ENCODE assay signal across 14 mouse cellular contexts in the genomic region with DNA sequence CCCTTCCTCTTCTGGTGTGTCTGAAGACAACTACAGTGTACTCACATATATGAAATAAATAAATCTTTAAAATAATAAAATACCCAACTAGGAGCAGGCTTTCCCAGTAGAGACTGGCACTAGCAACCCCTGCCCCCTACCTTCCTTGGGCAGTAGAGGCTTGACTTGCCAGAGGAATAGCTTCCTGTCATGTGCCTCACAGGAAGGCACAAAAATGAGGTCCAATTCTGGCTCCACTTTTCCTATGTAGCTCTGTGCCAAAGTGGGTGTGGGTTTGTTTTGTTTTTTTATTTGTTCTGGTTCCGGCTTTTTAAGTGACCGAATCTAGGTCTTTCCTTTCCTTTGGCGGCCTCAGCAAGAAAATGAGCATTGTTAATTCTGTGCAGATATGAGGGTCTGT. TPM values are rescaled to one million over a fixed set of nuclear protein-coding genes. Genes with fewer than 3 reads are reported as not detected.
DNase-seq lines count a peak whose midpoint lies in the region; ATAC-seq and TF ChIP-seq lines count a peak whose summit lies in the region.
"Had no signal": no experiment of that assay in that cellular context is flagged by ENCODE, and none has a peak within 500 bp of the region (broad histone marks: within the 10 kb centered on the region; RNA-seq: fewer than 3 reads in every experiment).

No protein-coding gene starts in this region.

- TF ChIP-seq POLR2A in liver, adult 2 months (IDR thresholded peaks at IDR 0.05; ENCODE audit: extremely low read depth, insufficient read depth, low read length), result no peak

- ATAC-seq in liver, embryonic 12.5 days, result no peak
- no peak for ATAC-seq in forebrain, embryonic 12.5 days (ENCODE audit: low FRiP score)
- ATAC-seq: forebrain, embryonic 16.5 days had no signal

- H3K27ac ChIP-seq in liver, adult 2 months (replicated peaks; ENCODE audit: insufficient read depth, low read depth, low read length), result peak overlapping the region; percentile 49
- no peak overlapping the region for H3K27ac ChIP-seq in liver, embryonic 12.5 days
- H3K27ac ChIP-seq in forebrain, embryonic 12.5 days, result no peak overlapping the region
- H3K27ac ChIP-seq: macrophage; stomach, postnatal 0 days had no signal

- no peak overlapping the region for H3K4me2 ChIP-seq in liver, embryonic 12.5 days
- H3K4me2 ChIP-seq in forebrain, embryonic 12.5 days, result no peak overlapping the region

- H3K9ac ChIP-seq in liver, adult 2 months (ENCODE audit: low read depth, low read length), result peak overlapping the region; percentile 9
- H3K9ac ChIP-seq in liver, embryonic 12.5 days, result no peak overlapping the region
- H3K9ac ChIP-seq in forebrain, embryonic 12.5 days, result no peak overlapping the region

- H3K4me1 ChIP-seq in liver, adult 2 months (ENCODE audit: control insufficient read depth, insufficient read depth, low read length), result peaks cover 10% of the 10 kb centered on the region
- no peaks in the 10 kb centered on the region; the same call in 1 of the 2 replicates for H3K4me1 ChIP-seq in liver, embryonic 12.5 days
- peaks cover 8% of the 10 kb centered on the region; the same call in 1 of the 2 replicates for H3K4me1 ChIP-seq in forebrain, embryonic 12.5 days

- no peaks in the 10 kb centered on the region for H3K36me3 ChIP-seq in liver, adult 2 months (ENCODE audit: control insufficient read depth, insufficient read depth, low read length)
- no peaks in the 10 kb centered on the region for H3K36me3 ChIP-seq in liver, embryonic 12.5 days
- H3K36me3 ChIP-seq in forebrain, embryonic 12.5 days (replicated peaks), result no peaks in the 10 kb centered on the region

- peak; percentile 41 for DNase-seq in adrenal gland, postnatal 14 days
- DNase-seq in adrenal gland, adult 18-20 months (ENCODE audit: low spot score in 2 of 2), result no peak
- DNase-seq in liver, adult 2 months (ENCODE audit: extremely low read depth, low read depth, low spot score), result peak; percentile 66
- peak; percentile 72 for DNase-seq in kidney, adult 9 months
- peak; percentile 72 for DNase-seq in lung, postnatal 25 days (ENCODE audit: low spot score)
- no peak for DNase-seq in spleen, postnatal 4 days (ENCODE audit: low spot score in 2 of 2)
- DNase-seq: cerebellum, adult 2 months had no signal

- TF ChIP-seq CTCF in liver, adult 2 months (IDR thresholded peaks at IDR 0.05; ENCODE audit: low read depth, low read length), result no peak

- WGBS in liver, adult 2 months, result 12% methylated on average over 3 of the region's 3 CpGs
- 70% methylated on average over 3 of the region's 3 CpGs for whole genome bisulfite sequencing in liver, embryonic 12.5 days (ENCODE audit: insufficient replicate concordance)
- 98% methylated on average over 3 of the region's 3 CpGs for WGBS in forebrain, embryonic 12.5 days

- H3K4me3 ChIP-seq in liver, adult 2 months (ENCODE audit: insufficient read depth, low read depth, low read length), result peak overlapping the region; percentile 4; the same call in 1 of the 2 replicates
- H3K4me3 ChIP-seq in liver, embryonic 12.5 days, result no peak overlapping the region
- H3K4me3 ChIP-seq in forebrain, embryonic 12.5 days (replicated peaks), result no peak overlapping the region

- no peaks in the 10 kb centered on the region for H3K27me3 ChIP-seq in liver, adult 2 months (ENCODE audit: control insufficient read depth, insufficient read depth, low read length)
- H3K27me3 ChIP-seq in liver, embryonic 12.5 days (replicated peaks), result peaks cover 14% of the 10 kb centered on the region
- peaks cover 7% of the 10 kb centered on the region for H3K27me3 ChIP-seq in forebrain, embryonic 12.5 days

- H3K79me2 ChIP-seq in liver, adult 2 months (ENCODE audit: control insufficient read depth, insufficient read depth, low read length), result peaks cover 19% of the 10 kb centered on the region; the same call in 1 of the 2 replicates

- no peaks in the 10 kb centered on the region for H3K9me3 ChIP-seq in liver, embryonic 12.5 days (replicated peaks)
- no peaks in the 10 kb centered on the region for H3K9me3 ChIP-seq in forebrain, embryonic 12.5 days

RNA-seq across cellular contexts. Expression of gene Mertk, which starts 5.7 kb away (rescaled TPM):
- 11.7 and 14.0 TPM in 2 replicates for total RNA-seq in adrenal gland, postnatal 14 days (2021)
- 10 to 100 TPM; 12.8 to 17.5 TPM for total RNA-seq in adrenal gland, adult 18-20 months (2021)
- 16.5 and 17.0 TPM in 2 replicates for total RNA-seq in liver, adult 2 months (2014; rRNA removed)
- 3.0 and 3.8 TPM in 2 replicates for polyA plus RNA-seq in liver, adult 2 months (2012; rRNA removed)
- 3.6 TPM in 2 replicates for polyA plus RNA-seq in liver, embryonic 12.5 days (2016; fragmentation: Nextera tagmentation; extraction: Ambion mirVana)
- 2.2 and 2.7 TPM in 2 replicates for polyA plus RNA-seq in forebrain, embryonic 12.5 days (2016; fragmentation: Nextera tagmentation; extraction: Ambion mirVana)
- total RNA-seq: MEL; monocyte, adult 5-6 weeks had no signal

RNA-seq across cellular contexts. Expression of gene Anapc1, which starts 17.3 kb away (rescaled TPM):
- 75.0 and 76.9 TPM in 2 replicates for total RNA-seq in adrenal gland, postnatal 14 days (2021)
- 10 to 100 TPM; 53.2 to 69.8 TPM for total RNA-seq in adrenal gland, adult 18-20 months (2021)
- total RNA-seq in liver, adult 2 months (2014; rRNA removed), result 33.0 and 42.8 TPM in 2 replicates
- 18.4 and 22.3 TPM in 2 replicates for polyA plus RNA-seq in liver, adult 2 months (2012; rRNA removed)
- 53.1 and 53.7 TPM in 2 replicates for polyA plus RNA-seq in liver, embryonic 12.5 days (2016; fragmentation: Nextera tagmentation; extraction: Ambion mirVana)
- polyA plus RNA-seq in forebrain, embryonic 12.5 days (2016; fragmentation: Nextera tagmentation; extraction: Ambion mirVana), result 98.8 and 99.9 TPM in 2 replicates

Comparison
In these comparisons a context has a peak if more than half of its experiments do, and no peak if none do; other contexts are left out.
1. DNase-seq: peak in adrenal gland, postnatal 14 days (single experiment), liver, adult 2 months (single experiment), kidney, adult 9 months (single experiment) and lung, postnatal 25 days (single experiment); none in adrenal gland, adult 18-20 months (0 of 2) and spleen, postnatal 4 days (0 of 2).